Mouse (Mus musculus): ENCODE results near the gene Arid1b.

DNA sequence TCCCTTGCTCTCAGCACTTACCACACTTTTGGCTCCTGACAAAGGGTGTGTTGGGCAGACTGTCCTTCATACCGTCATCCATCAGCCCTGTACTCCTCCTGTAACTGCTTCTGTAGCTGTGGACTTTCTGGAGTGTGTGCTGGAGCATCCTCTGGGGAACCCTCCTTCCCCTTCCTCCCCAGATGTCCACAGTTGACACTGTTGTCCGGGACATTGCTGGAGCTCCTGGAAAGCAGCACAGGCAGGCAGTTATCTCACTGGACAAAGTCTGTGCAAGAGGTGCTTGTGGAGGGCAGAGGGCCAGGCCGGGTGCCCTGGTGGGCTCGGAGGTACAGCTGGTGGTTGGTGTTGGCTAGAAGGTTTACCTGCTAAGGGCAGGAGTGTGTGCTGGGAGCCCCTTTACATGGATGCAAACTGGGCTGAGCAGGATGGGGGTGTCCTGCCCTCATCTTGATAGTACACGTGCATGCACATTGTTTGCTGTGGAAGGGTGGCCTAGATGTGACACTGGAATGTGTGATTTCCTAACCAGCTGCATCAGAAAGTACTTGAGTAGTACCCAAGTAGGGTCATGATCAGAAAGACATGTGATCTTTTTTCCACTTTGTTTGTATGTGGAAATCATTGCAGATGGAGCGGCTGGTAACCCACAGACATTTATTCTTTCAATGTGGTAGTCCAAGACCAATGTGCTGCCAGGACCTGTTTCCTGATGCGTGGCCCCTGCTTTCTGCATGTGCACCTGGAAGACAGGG is 80.8 kb downstream of the Arid1b start:
- TF ChIP-seq CTCF (IDR thresholded peaks at IDR 0.05; ENCODE audit: borderline replicate concordance, control insufficient read depth, extremely low read depth, insufficient read depth, low read length, poor library complexity) = no peak
- TF ChIP-seq POLR2A (IDR thresholded peaks at IDR 0.05; ENCODE audit: control insufficient read depth, extremely low read depth, insufficient read depth, low read length, poor library complexity) = no peak
